Mouse (Mus musculus): ENCODE results near the gene Rpa1.

DNA sequence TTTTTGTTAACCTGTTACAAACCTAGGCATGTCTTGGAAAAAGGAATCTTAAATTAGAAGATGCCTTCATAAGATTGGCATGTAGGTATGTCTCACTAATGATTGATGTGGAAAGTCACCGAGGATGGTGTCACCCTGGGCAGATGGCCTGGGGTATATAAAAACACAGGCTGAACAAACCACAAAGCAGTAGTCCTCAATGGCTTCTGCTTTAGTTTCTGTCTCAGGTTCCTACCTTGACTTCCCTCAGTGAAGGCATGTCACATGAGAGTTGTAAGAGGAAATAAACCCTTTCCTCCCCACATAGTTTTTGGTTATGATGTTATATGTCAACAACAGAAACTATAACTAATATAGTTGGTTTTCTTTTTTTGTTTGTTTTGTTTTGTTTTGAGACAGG is 47.5 kb upstream of the Rpa1 start:
- TF ChIP-seq POLR2A (IDR thresholded peaks at IDR 0.05; ENCODE audit: extremely low read depth, insufficient read depth, low read length) = no peak
- no peak for TF ChIP-seq CTCF (IDR thresholded peaks at IDR 0.05; ENCODE audit: low read depth, low read length)
